Mouse (Mus musculus): ENCODE data around the gene Cmtm2a. TPM values are rescaled to one million over a fixed set of nuclear protein-coding genes. Genes with fewer than 3 reads are reported as not detected.

Gene Cmtm2a
- polyA plus RNA-seq, 1 experiment from 2014 or later = not detected

- no peaks in the 10 kb centered on the region for H3K36me3 ChIP-seq (ENCODE audit: insufficient read depth, low read length)
- no peaks in the 10 kb centered on the region for H3K9me3 ChIP-seq (ENCODE audit: low read length)
- ATAC-seq (ENCODE audit: low FRiP score, low TSS enrichment) = peak; percentile 86
- H3K9ac ChIP-seq (replicated peaks; ENCODE audit: low read length) = peak within 1 kb of the TSS; percentile 73
- H3K4me1 ChIP-seq (ENCODE audit: insufficient read depth, low read length) = peaks cover 27% of the 10 kb centered on the region
- H3K4me2 ChIP-seq (replicated peaks; ENCODE audit: low read depth, low read length) = peak within 1 kb of the TSS; percentile 83
- peak within 1 kb of the TSS; percentile 69 for H3K4me3 ChIP-seq (ENCODE audit: low read length)
- no peaks in the 10 kb centered on the region for H3K27me3 ChIP-seq (ENCODE audit: insufficient read depth, low read length)
- 4% methylated on average over 41 of the region's 41 CpGs for WGBS
- H3K27ac ChIP-seq (ENCODE audit: low read length) = peak within 1 kb of the TSS; percentile 90
Measured at GRCm38 (mm10) chr8:104250439-104251367, 42.3 kb downstream of the Cmtm2a start, which contains the start of gene Cklf. TSS of gene Cklf (plus strand) at chr8:104250861.

GRCm38 (mm10) chr8:104249442-104249996 is 43.5 kb downstream of the Cmtm2a start:
- H3K4me1 ChIP-seq (ENCODE audit: insufficient read depth, low read length) = peaks cover 27% of the 10 kb centered on the region
- 78% methylated on average over 7 of the region's 7 CpGs for WGBS
- H3K36me3 ChIP-seq (ENCODE audit: insufficient read depth, low read length) = no peaks in the 10 kb centered on the region
- no peak overlapping the region for H3K4me2 ChIP-seq (replicated peaks; ENCODE audit: low read depth, low read length)
- no peaks in the 10 kb centered on the region for H3K27me3 ChIP-seq (ENCODE audit: insufficient read depth, low read length)
- no peak overlapping the region for H3K9ac ChIP-seq (replicated peaks; ENCODE audit: low read length)
- H3K9me3 ChIP-seq (ENCODE audit: low read length) = no peaks in the 10 kb centered on the region
- no peak overlapping the region for H3K27ac ChIP-seq (ENCODE audit: low read length)
- no peak for ATAC-seq (ENCODE audit: low FRiP score, low TSS enrichment)
- H3K4me3 ChIP-seq (ENCODE audit: low read length) = no peak overlapping the region

- Histone ChIP-seq H3K9me3 (ENCODE audit: low read length) (no peaks in the 10 kb centered on the region), H3K27ac (ENCODE audit: low read length) (0 out of 2 replicates have a peak within 1 kb of the TSS, but pooled peaks have one; percentile 59), H3K4me1 (ENCODE audit: insufficient read depth, low read length) (peaks cover 27% of the 10 kb centered on the region), H3K4me2 (replicated peaks; ENCODE audit: low read depth, low read length) (peak within 1 kb of the TSS; percentile 84), H3K36me3 (ENCODE audit: insufficient read depth, low read length) (peaks cover 2% of the 10 kb centered on the region; the same call in 1 of the 2 replicates), H3K9ac (replicated peaks; ENCODE audit: low read length) (peak within 1 kb of the TSS; percentile 86), H3K4me3 (ENCODE audit: low read length) (peak within 1 kb of the TSS; percentile 98), H3K27me3 (ENCODE audit: insufficient read depth, low read length) (no peaks in the 10 kb centered on the region)
- ATAC-seq (ENCODE audit: low FRiP score, low TSS enrichment) = peak; percentile 87
- WGBS = under 1% methylated on average over 28 of the region's 28 CpGs
Measured at GRCm38 (mm10) chr8:104248276-104248675, 44.7 kb downstream of the Cmtm2a start, which contains the start of gene Tk2. TSS of gene Tk2 (minus strand) at chr8:104248558.

GRCm38 (mm10) chr8:104247908-104248275 is 45.1 kb downstream of the Cmtm2a start:
- peak overlapping the region; percentile 98 for H3K4me3 ChIP-seq (ENCODE audit: low read length)
- peaks cover 27% of the 10 kb centered on the region for H3K4me1 ChIP-seq (ENCODE audit: insufficient read depth, low read length)
- peak overlapping the region; percentile 86 for H3K9ac ChIP-seq (replicated peaks; ENCODE audit: low read length)
- H3K9me3 ChIP-seq (ENCODE audit: low read length) = no peaks in the 10 kb centered on the region
- no peaks in the 10 kb centered on the region for H3K27me3 ChIP-seq (ENCODE audit: insufficient read depth, low read length)
- WGBS = 3% methylated on average over 11 of the region's 11 CpGs
- H3K27ac ChIP-seq (ENCODE audit: low read length) = 0 out of 2 replicates have a peak overlapping the region, but pooled peaks have one; percentile 59
- ATAC-seq (ENCODE audit: low FRiP score, low TSS enrichment) = peak; percentile 7; the same call in 1 of the 2 replicates
- H3K4me2 ChIP-seq (replicated peaks; ENCODE audit: low read depth, low read length) = peak overlapping the region; percentile 84
- peaks cover 5% of the 10 kb centered on the region for H3K36me3 ChIP-seq (ENCODE audit: insufficient read depth, low read length)

GRCm38 (mm10) chr8:104247054-104247907 is 45.7 kb downstream of the Cmtm2a start:
- H3K36me3 ChIP-seq (ENCODE audit: insufficient read depth, low read length) = peaks cover 11% of the 10 kb centered on the region
- peak overlapping the region; percentile 84 for H3K4me2 ChIP-seq (replicated peaks; ENCODE audit: low read depth, low read length)
- no peaks in the 10 kb centered on the region for H3K9me3 ChIP-seq (ENCODE audit: low read length)
- 55% methylated on average over 22 of the region's 22 CpGs for WGBS
- no peaks in the 10 kb centered on the region for H3K27me3 ChIP-seq (ENCODE audit: insufficient read depth, low read length)
- peak overlapping the region; percentile 98 for H3K4me3 ChIP-seq (ENCODE audit: low read length)
- H3K4me1 ChIP-seq (ENCODE audit: insufficient read depth, low read length) = peaks cover 27% of the 10 kb centered on the region
- H3K27ac ChIP-seq (ENCODE audit: low read length) = no peak overlapping the region
- no peak for ATAC-seq (ENCODE audit: low FRiP score, low TSS enrichment)
- peak overlapping the region; percentile 86 for H3K9ac ChIP-seq (replicated peaks; ENCODE audit: low read length)

- Histone ChIP-seq H3K4me3 (ENCODE audit: low read length) (no peak overlapping the region), H3K9me3 (ENCODE audit: low read length) (no peaks in the 10 kb centered on the region), H3K9ac (replicated peaks; ENCODE audit: low read length) (no peak overlapping the region), H3K27ac (ENCODE audit: low read length) (no peak overlapping the region), H3K36me3 (ENCODE audit: insufficient read depth, low read length) (peaks cover 15% of the 10 kb centered on the region), H3K4me1 (ENCODE audit: insufficient read depth, low read length) (peaks cover 21% of the 10 kb centered on the region), H3K27me3 (ENCODE audit: insufficient read depth, low read length) (no peaks in the 10 kb centered on the region), H3K4me2 (replicated peaks; ENCODE audit: low read depth, low read length) (no peak overlapping the region)
- no peak for ATAC-seq (ENCODE audit: low FRiP score, low TSS enrichment)
- 79% methylated on average over 4 of the region's 4 CpGs for WGBS
Measured at GRCm38 (mm10) chr8:104246621-104247020, 46.4 kb downstream of the Cmtm2a start.

GRCm38 (mm10) chr8:104242038-104242644 is 50.8 kb downstream of the Cmtm2a start:
- H3K4me3 ChIP-seq (ENCODE audit: low read length) = no peak overlapping the region
- no peak overlapping the region for H3K27ac ChIP-seq (ENCODE audit: low read length)
- no peaks in the 10 kb centered on the region for H3K9me3 ChIP-seq (ENCODE audit: low read length)
- H3K4me2 ChIP-seq (replicated peaks; ENCODE audit: low read depth, low read length) = no peak overlapping the region
- H3K27me3 ChIP-seq (ENCODE audit: insufficient read depth, low read length) = no peaks in the 10 kb centered on the region
- no peak overlapping the region for H3K9ac ChIP-seq (replicated peaks; ENCODE audit: low read length)
- ATAC-seq (ENCODE audit: low FRiP score, low TSS enrichment) = no peak
- 67% methylated on average over 12 of the region's 12 CpGs for WGBS
- H3K36me3 ChIP-seq (ENCODE audit: insufficient read depth, low read length) = peaks cover 40% of the 10 kb centered on the region
- H3K4me1 ChIP-seq (ENCODE audit: insufficient read depth, low read length) = peaks cover 11% of the 10 kb centered on the region

- Histone ChIP-seq H3K36me3 (ENCODE audit: insufficient read depth, low read length) (peaks cover 53% of the 10 kb centered on the region), H3K9me3 (ENCODE audit: low read length) (no peaks in the 10 kb centered on the region), H3K27me3 (ENCODE audit: insufficient read depth, low read length) (no peaks in the 10 kb centered on the region), H3K4me3 (ENCODE audit: low read length) (no peak overlapping the region), H3K27ac (ENCODE audit: low read length) (no peak overlapping the region), H3K9ac (replicated peaks; ENCODE audit: low read length) (no peak overlapping the region), H3K4me1 (ENCODE audit: insufficient read depth, low read length) (no peaks in the 10 kb centered on the region), H3K4me2 (replicated peaks; ENCODE audit: low read depth, low read length) (no peak overlapping the region)
- 87% methylated on average over 10 of the region's 10 CpGs for WGBS
- no peak for ATAC-seq (ENCODE audit: low FRiP score, low TSS enrichment)
Measured at GRCm38 (mm10) chr8:104239418-104239861, 53.5 kb downstream of the Cmtm2a start.

- Histone ChIP-seq H3K4me1 (ENCODE audit: insufficient read depth, low read length) (no peaks in the 10 kb centered on the region), H3K27me3 (ENCODE audit: insufficient read depth, low read length) (no peaks in the 10 kb centered on the region), H3K9ac (replicated peaks; ENCODE audit: low read length) (no peak overlapping the region), H3K4me3 (ENCODE audit: low read length) (no peak overlapping the region), H3K9me3 (ENCODE audit: low read length) (no peaks in the 10 kb centered on the region), H3K27ac (ENCODE audit: low read length) (no peak overlapping the region), H3K4me2 (replicated peaks; ENCODE audit: low read depth, low read length) (no peak overlapping the region), H3K36me3 (ENCODE audit: insufficient read depth, low read length) (peaks cover 60% of the 10 kb centered on the region)
- 50% methylated on average over 6 of the region's 6 CpGs for WGBS
- peak; percentile 57 for ATAC-seq (ENCODE audit: low FRiP score, low TSS enrichment)
Measured at GRCm38 (mm10) chr8:104234573-104234972, 58.4 kb downstream of the Cmtm2a start.

Data from kidney, embryonic 16.5 days (tissue).